16 mouse cellular contexts compared by ENCODE assay signal in genomic region chr17:86376389-86376788, GRCm38 (mm10).
"Had no signal": no experiment of that assay in that cellular context is flagged by ENCODE, and none has a peak within 500 bp of the region (broad histone marks: within the 10 kb centered on the region; RNA-seq: fewer than 3 reads in every experiment).

No protein-coding gene starts in this region.

- H3K9me3 ChIP-seq: intestine, embryonic 15.5 days; kidney, embryonic 15.5 days; limb, embryonic 13.5 days; stomach, embryonic 15.5 days had no signal

- H3K27ac ChIP-seq: intestine, embryonic 15.5 days; kidney, embryonic 15.5 days; limb, embryonic 13.5 days; liver, embryonic 14.5 days; stomach, embryonic 15.5 days had no signal

- H3K27me3 ChIP-seq: intestine, embryonic 15.5 days; kidney, embryonic 15.5 days; limb, embryonic 13.5 days; stomach, embryonic 15.5 days had no signal

- DNase-seq: kidney, adult 2 months; kidney, postnatal 25 days; layer of hippocampus, postnatal 36 days; lung, adult 18-20 months; lung, postnatal 36 days; right cerebral cortex, postnatal 4 days; thymus, adult 2 months; thymus, postnatal 25 days had no signal

- ATAC-seq: intestine, embryonic 15.5 days; midbrain, embryonic 16.5 days had no signal

- H3K4me3 ChIP-seq: intestine, embryonic 15.5 days; kidney, embryonic 15.5 days; limb, embryonic 13.5 days; megakaryocyte, embryonic 14.5 days; stomach, embryonic 15.5 days had no signal

- H3K36me3 ChIP-seq: intestine, embryonic 15.5 days; kidney, embryonic 15.5 days; limb, embryonic 13.5 days; stomach, embryonic 15.5 days had no signal

- H3K9ac ChIP-seq: intestine, embryonic 15.5 days; kidney, embryonic 15.5 days; limb, embryonic 13.5 days; liver, embryonic 14.5 days; stomach, embryonic 15.5 days had no signal

- H3K4me2 ChIP-seq: intestine, embryonic 15.5 days; kidney, embryonic 15.5 days; limb, embryonic 13.5 days; midbrain, embryonic 11.5 days; stomach, embryonic 15.5 days had no signal
